Mouse (Mus musculus) hindlimb bud, embryonic 11.5 days (tissue): ENCODE results near the gene Nrcam.

Source experiments
- DNase-seq: peaks from one replicate; pipeline ENCODE4 v3.0.0-alpha.2; 2012; ENCODE audit warnings: low read depth, low spot score; ENCODE audit errors: extremely low spot score

Nrcam gene

DNA sequence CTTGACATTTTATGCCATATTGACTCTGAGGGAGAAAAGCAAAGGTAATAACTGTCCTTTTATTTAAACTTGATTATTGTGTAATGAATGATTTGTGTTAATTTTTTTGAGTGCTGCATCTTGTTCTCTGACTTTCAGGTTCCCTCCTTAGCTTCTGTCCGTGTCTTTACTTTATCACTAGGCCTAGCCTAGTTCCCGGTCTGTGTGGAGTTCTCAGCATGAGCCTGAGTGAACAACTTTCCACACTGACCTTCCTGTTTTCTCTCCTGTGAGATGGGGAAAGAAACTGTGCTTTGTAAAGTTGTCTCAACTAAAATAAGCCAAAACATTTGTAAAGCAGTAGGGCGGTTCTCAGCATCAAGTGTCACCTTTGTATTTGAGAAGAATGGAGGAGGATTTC, 179.9 kb downstream of the Nrcam start:
- no peak for DNase-seq

DNA sequence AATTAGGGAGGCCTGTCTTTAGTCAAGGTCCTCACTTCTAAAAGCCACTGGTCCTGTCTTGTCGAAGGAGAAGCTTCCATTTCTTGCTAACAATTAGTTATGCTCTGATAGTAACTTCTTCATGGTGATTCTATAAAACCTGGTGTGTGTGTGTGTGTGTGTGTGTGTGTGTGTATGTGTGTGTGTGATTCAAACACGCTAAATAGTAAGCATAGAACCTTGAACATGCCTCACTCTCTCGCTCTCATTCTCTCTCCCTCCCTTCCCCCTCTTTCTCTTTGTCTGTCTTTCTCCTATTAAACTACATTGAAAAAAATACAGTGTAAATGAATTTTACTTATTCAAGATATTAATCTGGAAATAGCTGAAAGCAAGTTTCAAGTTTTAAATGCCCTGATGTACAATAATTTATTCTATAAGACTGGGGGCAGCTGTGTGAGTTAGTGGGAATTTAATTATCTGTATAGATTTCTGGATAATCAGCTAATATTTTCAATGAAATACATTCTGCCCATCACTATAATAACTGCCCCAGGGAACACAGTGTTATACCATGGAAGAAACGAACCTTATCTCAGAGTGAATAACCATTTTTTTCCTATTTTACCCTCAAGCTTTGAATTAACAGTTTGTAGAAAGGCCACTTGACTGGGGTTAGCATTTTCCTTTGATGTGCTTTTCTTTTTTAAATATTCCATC, 180.9 kb downstream of the Nrcam start:
- DNase-seq: no peak

GRCm38 (mm10) chr12:44515066-44515465, 186.4 kb downstream of the Nrcam start:
- DNase-seq: no peak

GRCm38 (mm10) chr12:44519440-44520141, 190.9 kb downstream of the Nrcam start:
- DNase-seq: no peak

GRCm38 (mm10) chr12:44521496-44521895, 192.8 kb downstream of the Nrcam start:
- DNase-seq: no peak

- no peak for DNase-seq
Observed at GRCm38 (mm10) chr12:44524621-44525565, 196.2 kb downstream of the Nrcam start.

DNA sequence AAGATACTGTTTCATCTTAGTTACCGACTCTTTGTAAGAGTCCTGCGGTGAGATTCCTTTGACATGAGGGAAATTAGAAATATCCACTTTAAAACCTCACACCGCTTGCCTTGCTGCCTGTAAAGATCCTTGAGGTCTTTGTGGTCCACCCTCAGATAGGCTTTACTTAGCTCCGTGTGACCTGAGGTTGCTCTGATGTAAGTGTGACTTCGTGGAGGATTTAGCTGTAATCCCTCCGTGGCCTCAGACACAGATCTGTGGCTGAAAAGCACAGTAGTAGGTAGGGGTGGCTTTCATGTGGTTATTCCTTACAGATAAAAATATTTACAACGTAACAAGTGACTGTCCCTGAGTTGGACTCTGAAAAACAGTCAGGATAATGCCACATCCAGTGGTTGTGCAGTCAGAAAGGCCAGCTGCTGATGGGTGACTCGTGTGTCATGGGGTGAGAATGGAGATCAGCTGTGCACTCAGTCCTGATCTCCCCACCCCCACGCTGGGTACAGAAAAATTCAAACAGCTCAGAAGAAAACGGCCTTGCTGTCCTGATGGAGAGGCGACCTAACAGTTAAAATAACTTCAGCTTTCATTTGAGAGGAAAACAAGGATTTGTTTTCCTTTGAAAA, 199.8 kb downstream of the Nrcam start:
- no peak for DNase-seq

DNA sequence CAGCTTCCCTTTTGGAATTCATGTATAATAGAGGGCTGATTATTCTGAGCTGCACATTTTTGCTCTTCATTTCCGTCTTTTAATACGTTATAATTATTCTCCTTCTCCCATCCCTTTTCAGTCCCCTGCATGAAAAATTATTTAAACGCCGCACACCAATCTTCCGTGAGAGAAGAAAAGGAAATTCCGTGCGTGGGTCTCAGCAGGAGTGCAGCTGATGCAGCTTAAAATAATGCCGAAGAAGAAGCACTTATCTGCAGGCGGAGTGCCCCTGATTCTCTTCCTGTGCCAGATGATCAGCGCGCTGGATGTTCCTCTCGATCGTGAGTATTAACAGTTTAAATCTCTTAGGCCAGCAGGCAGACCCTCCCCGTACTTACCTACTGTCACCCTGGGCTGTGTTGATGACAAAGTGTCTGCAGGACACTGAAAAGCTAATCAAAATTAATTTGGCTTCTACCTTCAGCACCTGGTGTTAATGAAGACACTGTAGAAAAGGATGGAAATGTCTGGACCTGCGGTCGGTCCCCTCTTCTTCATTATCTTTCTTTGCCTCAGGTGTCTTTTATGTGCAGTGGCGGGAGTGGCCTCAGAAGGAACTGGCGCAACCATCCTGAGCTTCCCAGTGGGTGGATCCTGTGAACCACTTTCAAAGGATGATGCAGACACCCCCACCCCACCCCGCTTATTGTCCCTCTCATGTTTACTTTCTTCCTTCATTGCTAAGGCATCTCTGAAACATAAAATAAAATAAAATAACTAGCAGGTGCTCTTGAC, 203.8 kb downstream of the Nrcam start:
- no peak for DNase-seq

DNA sequence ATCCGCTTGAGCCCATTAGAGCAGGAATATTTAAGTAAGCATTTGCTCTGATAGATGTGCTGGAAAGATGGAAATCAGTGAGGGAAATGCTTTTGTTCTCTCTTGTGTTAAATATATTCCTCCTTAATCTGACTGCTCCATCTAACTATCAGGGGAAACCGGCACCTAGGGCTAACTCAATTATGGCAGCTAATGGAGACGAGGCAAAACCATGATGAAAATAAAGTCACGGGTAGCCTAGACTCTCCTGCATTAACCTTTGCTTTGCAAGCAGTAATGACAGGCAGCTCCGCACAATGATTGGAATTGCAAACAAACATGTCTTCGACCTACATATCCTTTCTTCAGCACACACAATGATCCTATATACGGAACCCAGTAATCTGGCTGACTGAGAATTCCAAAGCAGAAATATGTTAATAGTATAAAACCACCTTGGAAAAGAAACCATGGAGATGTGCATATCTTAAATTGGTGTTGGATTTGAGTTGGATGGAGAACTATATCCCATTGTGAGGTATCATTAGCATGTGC, 205.5 kb downstream of the Nrcam start:
- no peak for DNase-seq

DNA sequence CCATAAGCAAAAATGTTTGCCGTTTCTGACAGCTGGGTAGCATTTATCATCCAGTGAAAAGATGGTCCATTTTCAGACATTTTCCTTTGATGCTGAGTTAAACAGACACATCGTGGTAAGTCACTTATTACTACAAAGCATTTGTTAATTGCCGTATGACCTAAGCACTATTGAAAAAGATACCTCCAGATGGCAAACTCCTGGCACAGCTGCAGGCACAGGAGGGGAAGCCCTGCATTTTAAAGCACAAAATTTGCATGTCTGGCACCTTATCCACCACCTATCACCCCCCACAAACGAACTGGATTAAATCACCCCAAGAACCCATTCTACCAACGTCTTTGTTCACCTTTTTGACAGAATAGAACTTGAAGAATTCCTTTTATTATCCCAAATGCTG, 206.9 kb downstream of the Nrcam start:
- no peak for DNase-seq

DNA sequence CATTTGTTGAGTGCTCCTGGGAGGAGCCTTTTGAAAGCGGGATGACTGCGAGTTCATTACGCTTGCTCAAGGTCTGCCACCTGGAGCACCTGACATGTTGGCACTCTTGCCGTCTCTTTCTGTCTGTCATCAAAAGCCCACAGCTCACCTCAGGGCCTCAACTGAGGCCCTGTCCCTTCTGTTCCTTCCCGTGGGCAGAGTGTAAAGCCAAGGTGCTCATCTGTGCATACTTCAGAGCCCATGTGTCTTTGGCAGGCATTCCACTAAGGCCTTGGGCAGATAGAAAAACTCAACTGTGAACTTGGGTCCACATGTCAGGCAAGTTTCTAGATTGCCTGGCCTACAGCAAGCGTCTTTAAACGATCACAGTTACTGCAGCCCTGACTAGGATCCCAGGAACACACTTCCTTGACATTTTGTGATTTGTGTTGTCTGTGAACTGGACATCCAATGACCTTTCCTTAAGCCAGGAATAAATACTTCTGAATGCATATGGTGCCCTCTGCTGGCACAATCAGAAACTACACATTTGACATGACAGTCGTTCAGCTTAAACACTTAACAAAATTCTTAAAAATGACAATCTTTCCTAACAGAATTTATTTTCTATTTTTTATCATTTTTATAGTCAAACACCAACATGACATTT, 219.2 kb downstream of the Nrcam start:
- DNase-seq: no peak

GRCm38 (mm10) chr12:44548465-44548864, 219.8 kb downstream of the Nrcam start:
- DNase-seq: no peak

GRCm38 (mm10) chr12:44551614-44552013, 222.9 kb downstream of the Nrcam start:
- no peak for DNase-seq

GRCm38 (mm10) chr12:44554051-44554450, 225.4 kb downstream of the Nrcam start:
- no peak for DNase-seq

DNA sequence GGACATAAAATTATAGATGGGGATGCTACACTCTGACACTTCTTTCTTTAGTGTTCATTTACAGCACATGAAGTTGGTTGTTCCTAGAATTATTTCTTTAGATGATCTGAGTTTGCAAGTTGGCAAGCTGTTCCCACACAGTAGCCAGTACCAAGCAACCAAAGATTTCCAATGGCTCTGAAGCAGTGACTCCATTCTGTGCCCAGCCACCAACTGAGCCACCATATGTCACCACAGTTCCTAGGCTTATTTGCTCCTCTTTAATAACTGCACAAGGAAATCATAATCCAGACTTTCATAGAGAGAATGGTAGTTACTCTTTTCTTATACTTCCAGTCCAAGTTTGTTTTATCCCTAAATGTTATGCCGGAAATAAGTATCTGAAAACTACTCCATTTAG, 226.1 kb downstream of the Nrcam start:
- DNase-seq: no peak

- no peak for DNase-seq
Observed at GRCm38 (mm10) chr12:44560002-44560401, 231.3 kb downstream of the Nrcam start.

GRCm38 (mm10) chr12:44570070-44570469, 241.4 kb downstream of the Nrcam start:
- DNase-seq: no peak

DNA sequence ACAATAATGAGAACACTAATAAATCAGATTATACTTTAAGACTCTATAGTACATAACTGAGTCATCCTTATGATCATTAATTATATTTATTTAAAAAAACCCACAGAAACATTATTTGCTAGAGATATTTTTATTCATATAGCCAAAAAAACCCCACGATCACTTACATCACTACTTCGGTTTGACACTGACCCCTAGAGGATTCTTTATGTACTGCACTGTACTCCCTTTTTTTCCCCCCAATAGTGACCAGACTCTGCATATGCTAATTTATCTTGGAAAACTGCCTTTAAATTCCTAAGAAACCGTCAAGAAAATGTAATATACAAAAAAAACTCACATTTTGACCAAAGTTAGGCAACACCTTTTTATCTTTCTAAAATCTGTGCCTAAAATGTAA, 244.0 kb downstream of the Nrcam start:
- peak; percentile 39 for DNase-seq

DNA sequence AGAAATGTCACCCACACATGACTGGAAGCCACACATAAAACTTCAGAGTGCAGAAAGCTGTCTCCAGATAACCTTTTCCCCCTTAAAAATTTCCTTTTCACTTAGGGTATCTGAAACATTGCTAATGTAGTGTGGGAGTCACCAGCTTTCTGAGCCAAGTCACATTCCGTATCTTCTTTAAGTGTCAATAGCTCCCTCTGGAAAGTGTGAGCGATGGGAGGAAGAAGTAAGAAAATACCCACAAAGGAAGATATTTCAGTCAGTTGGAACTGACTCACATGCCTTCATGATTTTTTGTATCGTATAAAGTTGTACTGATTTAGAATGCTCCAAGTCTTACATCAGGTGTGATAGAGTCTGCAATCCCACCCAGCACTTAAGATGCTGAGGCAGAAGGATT, 245.5 kb downstream of the Nrcam start:
- no peak for DNase-seq
